Mouse (Mus musculus): ENCODE data around the gene Lyrm4.

Gene Lyrm4

GRCm38 (mm10) chr13:35939871-35940665 is 177.3 kb downstream of the Lyrm4 start:
- DNase-seq (ENCODE audit: low spot score in 2 of 2): no peak

- DNase-seq (ENCODE audit: low spot score in 2 of 2): no peak
These were observed 179.3 kb downstream of the Lyrm4 start for GRCm38 (mm10) chr13:35937991-35938390.
